Mouse (Mus musculus): ENCODE measurements around the gene Men1.

Gene Men1

GRCm38 (mm10) chr19:6338716-6339115, 3.9 kb downstream of the Men1 start:
- DNase-seq (ENCODE audit: low read depth, low spot score), result no peak

- DNase-seq (ENCODE audit: low read depth, low spot score), result no peak
Observed at GRCm38 (mm10) chr19:6339191-6339590, 4.4 kb downstream of the Men1 start.

- DNase-seq (ENCODE audit: low read depth, low spot score), result peak; percentile 70
Observed at GRCm38 (mm10) chr19:6339890-6340504, 5.2 kb downstream of the Men1 start.

GRCm38 (mm10) chr19:6340524-6341452, 6.0 kb downstream of the Men1 start, which contains the start of gene Map4k2:
TSS of gene Map4k2 (plus strand) at chr19:6341135.
- DNase-seq (ENCODE audit: low read depth, low spot score), result peak; percentile 83

- DNase-seq (ENCODE audit: low read depth, low spot score), result peak; percentile 16
Observed at GRCm38 (mm10) chr19:6341453-6342077, 6.8 kb downstream of the Men1 start.

GRCm38 (mm10) chr19:6342276-6342933, 7.6 kb downstream of the Men1 start:
- no peak for DNase-seq (ENCODE audit: low read depth, low spot score)

- peak; percentile 22 for DNase-seq (ENCODE audit: low read depth, low spot score)
Observed at GRCm38 (mm10) chr19:6343066-6343925, 8.5 kb downstream of the Men1 start.

- no peak for DNase-seq (ENCODE audit: low read depth, low spot score)
Observed at GRCm38 (mm10) chr19:6343996-6344395, 9.2 kb downstream of the Men1 start.

GRCm38 (mm10) chr19:6346023-6346422, 11.2 kb downstream of the Men1 start:
- DNase-seq (ENCODE audit: low read depth, low spot score), result no peak

GRCm38 (mm10) chr19:6346661-6347060, 11.9 kb downstream of the Men1 start:
- DNase-seq (ENCODE audit: low read depth, low spot score), result no peak

- DNase-seq (ENCODE audit: low read depth, low spot score), result no peak
Observed at GRCm38 (mm10) chr19:6347615-6348014, 12.8 kb downstream of the Men1 start.

- DNase-seq (ENCODE audit: low read depth, low spot score), result no peak
Observed at GRCm38 (mm10) chr19:6348717-6349116, 13.9 kb downstream of the Men1 start.

GRCm38 (mm10) chr19:6349215-6349983, 14.6 kb downstream of the Men1 start:
- DNase-seq (ENCODE audit: low read depth, low spot score), result no peak

- DNase-seq (ENCODE audit: low read depth, low spot score), result no peak
Observed at GRCm38 (mm10) chr19:6351431-6352106, 16.8 kb downstream of the Men1 start.

- no peak for DNase-seq (ENCODE audit: low read depth, low spot score)
Observed at GRCm38 (mm10) chr19:6352107-6352505, 17.3 kb downstream of the Men1 start.

- DNase-seq (ENCODE audit: low read depth, low spot score), result no peak
Observed at GRCm38 (mm10) chr19:6354030-6354429, 19.3 kb downstream of the Men1 start.

- DNase-seq (ENCODE audit: low read depth, low spot score), result no peak
Observed at GRCm38 (mm10) chr19:6361291-6361690, 26.5 kb downstream of the Men1 start.

- no peak for DNase-seq (ENCODE audit: low read depth, low spot score)
Observed at GRCm38 (mm10) chr19:6363091-6363410, 28.3 kb downstream of the Men1 start.

- DNase-seq (ENCODE audit: low read depth, low spot score), result peak; percentile 100
Observed at GRCm38 (mm10) chr19:6363411-6364240, 28.8 kb downstream of the Men1 start, which contains the start of gene Sf1. TSS of gene Sf1 (plus strand) at chr19:6363690.
